Mouse (Mus musculus) liver, embryonic 14.5 days (tissue): ENCODE data around the gene Mecr. TPM values are rescaled to one million over a fixed set of nuclear protein-coding genes. Genes with fewer than 3 reads are reported as not detected.

ENCODE experiments used
- ATAC-seq: fragments of 200-750 bp; cut with Nextera tagmentation; 2 replicates; pipeline ENCODE4 v1.8.0; 2017; ENCODE audit warnings: moderate number of reproducible peaks, mild to moderate bottlenecking, moderate library complexity; ENCODE audit not compliant: insufficient read depth
- DNase-seq, 3 experiments: peaks; one replicate each; pipeline ENCODE4 v3.0.0-alpha.2; 2012 to 2013; ENCODE audit warnings: low read depth in 3 of 3, low spot score in 3 of 3
- H3K27ac ChIP-seq: fragments of 300-500 bp; sonication (generic); 2 replicates; pipeline ENCODE4 v1.5.1; 2014; ENCODE audit warnings: moderate library complexity, mild to moderate bottlenecking, control low read depth, inconsistent platforms
- H3K27me3 ChIP-seq: fragments of 300-500 bp; sonication (generic); 2 replicates; pipeline ENCODE4 v1.6.1; 2014; ENCODE audit warnings: mild to moderate bottlenecking, low read length, moderate library complexity; ENCODE audit not compliant: control insufficient read depth, insufficient read depth
- H3K36me3 ChIP-seq: fragments of 300-500 bp; sonication (generic); replicated peaks from 2 replicates; pipeline ENCODE4 v1.6.1; 2014; ENCODE audit warnings: low read depth; ENCODE audit not compliant: control insufficient read depth, insufficient read depth
- H3K4me1 ChIP-seq, 2 experiments: fragments of 200-500 bp in 1 of 2; fragments of 300-500 bp in 1 of 2; sonication (generic) in 1 of 2; replicated peaks; 2 replicates each; pipeline ENCODE4 v1.6.1; 2012 to 2014; ENCODE audit warnings: antibody characterized with exemption in 1 of 2, inconsistent platforms in 1 of 2, low read length in 1 of 2; ENCODE audit not compliant: control insufficient read depth in 2 of 2, insufficient read depth in 2 of 2
- H3K4me2 ChIP-seq: fragments of 300-500 bp; sonication (generic); 2 replicates; pipeline ENCODE4 v1.6.1; 2014; ENCODE audit warnings: low read depth, mild to moderate bottlenecking, control low read depth, moderate library complexity
- H3K4me3 ChIP-seq, 2 experiments: fragments of 200-500 bp in 1 of 2; fragments of 300-500 bp in 1 of 2; sonication (generic) in 1 of 2; 2 replicates each; pipeline ENCODE4 v1.5.1; 2012 to 2014; ENCODE audit warnings: low read depth in 2 of 2, low read length in 2 of 2, mild to moderate bottlenecking in 2 of 2, control low read depth in 1 of 2, inconsistent platforms in 1 of 2, moderate library complexity in 1 of 2; ENCODE audit not compliant: insufficient read depth in 1 of 2
- H3K9ac ChIP-seq: fragments of 300-500 bp; sonication (generic); replicated peaks from 2 replicates; pipeline ENCODE4 v1.6.1; 2014; ENCODE audit warnings: mild to moderate bottlenecking, control low read depth, moderate library complexity
- H3K9me3 ChIP-seq: fragments of 300-500 bp; sonication (generic); 2 replicates; pipeline ENCODE4 v1.6.1; 2016; ENCODE audit warnings: low read length, mixed read lengths; ENCODE audit not compliant: control insufficient read depth
- CTCF ChIP-seq: IDR thresholded peaks from 2 replicates; pipeline ENCODE4 v1.5.1; 2016; ENCODE audit warnings: antibody characterized with exemption, low read depth, control low read depth
- EP300 ChIP-seq: IDR thresholded peaks from 2 replicates; pipeline ENCODE4 v1.6.1; 2016; ENCODE audit warnings: antibody characterized with exemption, low read depth
- WGBS: fragments of 180-500 bp; shearing (Covaris S2); extraction: QIAGEN DNeasy Blood & Tissue Kit; methylation state at CpG from one replicate; pipeline ENCODE4 v1.1.7; 2014; ENCODE audit not compliant: insufficient replicate concordance; 5-methylcytosine and 5-hydroxymethylcytosine counted together
- polyA plus RNA-seq, 2 experiments: library from polyadenylated mRNA; depleted of rRNA in 1 of 2; stranded (reverse) in 1 of 2; unstranded in 1 of 2; fragments of >200 nt; fragmentation: Nextera tagmentation in 1 of 2; extraction: Ambion mirVana in 1 of 2; gene quantifications; 2 replicates each; pipeline versions ENCODE4 v1.2.1 to v1.2.3; 2012 to 2014

Gene Mecr
- polyA plus RNA-seq, 2 experiments: 23.8 to 31.6 TPM

GRCm38 (mm10) chr4:131854950-131855349 lies 11.7 kb downstream of the Mecr start:
- no peaks in the 10 kb centered on the region for H3K27me3 ChIP-seq
- TF ChIP-seq EP300 (no peak), CTCF (no peak)
- DNase-seq: no peak
- H3K27ac ChIP-seq: no peak overlapping the region
- ATAC-seq: no peak
- WGBS: 45% methylated on average over 5 of the region's 5 CpGs
- H3K9ac ChIP-seq: no peak overlapping the region
- no peak overlapping the region for H3K4me3 ChIP-seq
- no peak overlapping the region for H3K4me2 ChIP-seq
- H3K4me1 ChIP-seq: no peaks in the 10 kb centered on the region
- H3K9me3 ChIP-seq: no peaks in the 10 kb centered on the region
- no peaks in the 10 kb centered on the region; the same call in 1 of the 2 replicates for H3K36me3 ChIP-seq

GRCm38 (mm10) chr4:131860492-131861340 lies 17.4 kb downstream of the Mecr start:
- ATAC-seq (peak; percentile 39; the same call in 1 of the 2 replicates), DNase-seq (peak; percentile 52 to 60 (median 56))
- H3K4me3 ChIP-seq: no peak overlapping the region
- H3K4me1 ChIP-seq: no peaks in the 10 kb centered on the region
- no peak overlapping the region for H3K27ac ChIP-seq
- TF ChIP-seq EP300: no peak
- TF ChIP-seq CTCF: peak; percentile 99
- H3K36me3 ChIP-seq: peaks cover 2% of the 10 kb centered on the region; the same call in 1 of the 2 replicates
- 36% methylated on average over 15 of the region's 15 CpGs for WGBS
- H3K9ac ChIP-seq: no peak overlapping the region
- H3K27me3 ChIP-seq: no peaks in the 10 kb centered on the region
- no peaks in the 10 kb centered on the region for H3K9me3 ChIP-seq
- no peak overlapping the region for H3K4me2 ChIP-seq

- no peaks in the 10 kb centered on the region for H3K9me3 ChIP-seq
- H3K4me2 ChIP-seq: no peak overlapping the region
- ATAC-seq (no peak), DNase-seq (no peak)
- no peak for TF ChIP-seq CTCF
- TF ChIP-seq EP300: no peak
- H3K4me1 ChIP-seq: no peaks in the 10 kb centered on the region
- no peak overlapping the region for H3K27ac ChIP-seq
- H3K4me3 ChIP-seq: no peak overlapping the region
- no peak overlapping the region for H3K9ac ChIP-seq
- H3K36me3 ChIP-seq: peaks cover 2% of the 10 kb centered on the region; the same call in 1 of the 2 replicates
- WGBS: 34% methylated on average over 4 of the region's 4 CpGs
- no peaks in the 10 kb centered on the region for H3K27me3 ChIP-seq
These were observed 18.1 kb downstream of the Mecr start for GRCm38 (mm10) chr4:131861341-131861739.

- no peak for DNase-seq
- peak; percentile 5 for ATAC-seq
These were observed 29.5 kb downstream of the Mecr start for GRCm38 (mm10) chr4:131872672-131873292.

More at GRCm38 (mm10) chr4:131872672-131873292, 29.5 kb downstream of the Mecr start:
- H3K36me3 ChIP-seq: peaks cover 4% of the 10 kb centered on the region
- peaks cover 24 to 29% of the 10 kb centered on the region in 2 experiments for H3K4me1 ChIP-seq
- WGBS: 7% methylated on average over 11 of the region's 11 CpGs
- H3K27ac ChIP-seq: peak overlapping the region; percentile 75
- peak overlapping the region; percentile 87 for H3K9ac ChIP-seq
- H3K4me2 ChIP-seq: peak overlapping the region; percentile 86
- no peaks in the 10 kb centered on the region for H3K9me3 ChIP-seq
- H3K27me3 ChIP-seq: no peaks in the 10 kb centered on the region
- TF ChIP-seq CTCF: no peak
- no peak for TF ChIP-seq EP300
- H3K4me3 ChIP-seq: peak overlapping the region; percentile 64 to 87
